Mouse (Mus musculus): ENCODE data around the gene 4933427I04Rik. TPM values are rescaled to one million over a fixed set of nuclear protein-coding genes. Genes with fewer than 3 reads are reported as not detected.

Gene 4933427I04Rik
- total and polyA plus RNA-seq, 3 experiments = not detected

DNA sequence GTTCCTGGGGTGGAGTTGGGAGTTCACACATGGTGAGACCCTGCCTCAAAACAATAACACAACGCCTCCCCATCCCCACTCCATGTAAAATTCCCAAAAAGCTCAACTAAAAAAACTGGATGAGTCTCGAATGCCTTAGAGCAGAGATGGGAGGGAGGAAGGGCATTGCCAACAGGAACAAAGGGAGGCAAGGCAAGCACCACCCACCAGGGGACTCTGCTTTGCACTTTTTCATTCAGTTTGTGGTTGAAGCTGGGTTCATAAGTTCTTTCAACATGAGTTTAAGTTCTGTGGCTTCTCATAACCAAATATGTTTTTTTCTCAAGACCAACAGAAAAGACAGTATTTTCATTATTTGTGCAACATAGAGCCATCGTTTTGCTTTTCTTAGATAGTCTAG, 44.0 kb downstream of the 4933427I04Rik start:
- H3K9me3 ChIP-seq (replicated peaks; ENCODE audit: low read length) = no peaks in the 10 kb centered on the region
- dilution Hi-C loops (cut with MboI; ENCODE audit: extremely low pct_ligation_motif_present, extremely low pct_unique_long_range_greater_than_20kb, low sequenced_read_pairs) = no loop called here
- no peak overlapping the region for H3K9ac ChIP-seq (ENCODE audit: insufficient read depth, low read depth)
- no peak overlapping the region for H3K27ac ChIP-seq (ENCODE audit: insufficient read depth, low read depth)
- H3K4me2 ChIP-seq (ENCODE audit: insufficient read depth, low read depth, poor library complexity, severe bottlenecking) = no peak overlapping the region
- H3K36me3 ChIP-seq (replicated peaks in 1 of 2; ENCODE audit: control insufficient read depth in 1 of 2, insufficient read depth in 1 of 2, low read length in 1 of 2) = peaks cover 0 to 13% of the 10 kb centered on the region in 2 experiments
- peaks cover 2% of the 10 kb centered on the region for H3K79me2 ChIP-seq (replicated peaks; ENCODE audit: control insufficient read depth, extremely low read depth, insufficient read depth, poor library complexity, severe bottlenecking)
- H3K27me3 ChIP-seq (replicated peaks) = no peaks in the 10 kb centered on the region
- H3K4me1 ChIP-seq (ENCODE audit: control insufficient read depth in 1 of 2, insufficient read depth in 2 of 2) = peaks cover 0 to 26% of the 10 kb centered on the region in 2 experiments; a peak in 3 of 4 replicates
- TF ChIP-seq BHLHE40 (IDR thresholded peaks at IDR 0.05; ENCODE audit: low read depth, low read length) (no peak), CTCF (conservative IDR thresholded peaks at IDR 0.05 in 1 of 2, IDR thresholded peaks at IDR 0.05 in 1 of 2; ENCODE audit: low read depth in 2 of 2, low read length in 2 of 2) (no peak), PAX5 (IDR thresholded peaks at IDR 0.05; ENCODE audit: low read length) (no peak), USF2 (conservative IDR thresholded peaks at IDR 0.05; ENCODE audit: low read depth, low read length) (no peak), USF1 (IDR thresholded peaks at IDR 0.05; ENCODE audit: low read depth, low read length) (no peak), POLR2A (IDR thresholded peaks at IDR 0.05; ENCODE audit: low read depth, low read length) (no peak), MAFK (IDR thresholded peaks at IDR 0.05; ENCODE audit: insufficient replicate concordance, low read length) (no peak), ZNF384 (IDR thresholded peaks at IDR 0.05; ENCODE audit: low read depth, low read length) (no peak), ZC3H11A (IDR thresholded peaks at IDR 0.05; ENCODE audit: low read depth, low read length) (no peak), CHD2 (IDR thresholded peaks at IDR 0.05; ENCODE audit: low read length) (no peak), HCFC1 (IDR thresholded peaks at IDR 0.05; ENCODE audit: low read depth, low read length) (no peak), TBP (conservative IDR thresholded peaks at IDR 0.05; ENCODE audit: low read depth, low read length) (no peak), MYC (IDR thresholded peaks at IDR 0.05; ENCODE audit: low read depth, low read length) (no peak), JUN (IDR thresholded peaks at IDR 0.05; ENCODE audit: insufficient read depth, low read depth, low read length) (no peak), IRF4 (IDR thresholded peaks at IDR 0.05; ENCODE audit: low read depth, low read length) (no peak), GABPA (IDR thresholded peaks at IDR 0.05; ENCODE audit: insufficient replicate concordance, low read depth, low read length) (no peak), NELFE (IDR thresholded peaks at IDR 0.05; ENCODE audit: low read depth, low read length) (no peak), KAT2A (IDR thresholded peaks at IDR 0.05; ENCODE audit: insufficient replicate concordance, low read length) (no peak)
- in situ Hi-C loops (cut with MboI; ENCODE audit: low pct_ligation_motif_present, low pct_unique_long_range_greater_than_20kb, low sequenced_read_pairs) = no loop called here
- no peak overlapping the region for H3K4me3 ChIP-seq (replicated peaks in 1 of 3; ENCODE audit: low read depth in 2 of 3, low read length in 2 of 3, poor library complexity in 1 of 3)
- DNase-seq (ENCODE audit: extremely low read depth) = peak; percentile 33

DNA sequence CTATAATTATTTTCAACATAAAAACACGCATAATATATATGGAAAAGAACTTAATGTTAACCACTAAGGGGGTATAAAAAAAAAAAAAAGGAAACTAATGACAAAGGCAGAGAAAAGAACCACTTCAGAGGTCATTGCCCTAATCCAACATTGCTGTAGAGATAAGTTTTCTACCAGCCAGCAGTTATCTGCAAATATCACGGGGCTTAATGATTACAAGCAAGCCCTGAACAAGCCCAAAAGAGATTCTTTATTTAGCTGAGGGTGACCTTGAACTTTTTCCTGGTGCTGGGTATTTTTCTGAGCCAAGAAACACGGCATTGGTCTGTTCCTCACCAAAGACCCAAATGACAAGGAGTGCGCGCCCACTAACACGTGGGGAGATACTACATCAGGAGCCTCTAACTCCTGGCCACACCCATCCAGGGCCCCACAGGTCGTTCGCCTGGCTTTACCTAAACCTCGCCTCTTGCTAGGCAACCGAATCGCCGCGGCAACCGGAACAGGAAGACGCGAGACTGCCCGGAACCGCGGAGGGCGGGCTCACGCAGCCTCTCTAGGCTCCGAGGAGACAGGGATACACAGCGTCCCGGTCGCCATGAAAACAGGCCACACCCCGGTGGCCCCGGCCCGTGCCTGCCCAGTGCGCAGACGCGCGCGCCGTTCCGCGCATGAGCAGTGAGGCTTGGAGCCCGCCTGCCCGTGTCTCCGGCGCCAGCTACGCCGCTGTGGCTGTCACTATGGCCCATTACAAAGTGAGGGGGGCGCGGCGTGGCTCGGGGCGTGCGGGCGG, 45.0 kb downstream of the 4933427I04Rik start, which contains the start of gene Mycbp:
TSS of gene Mycbp (plus strand) at position 500 of the 793 bp plus-strand sequence.
- DNase-seq (ENCODE audit: extremely low read depth) = peak; percentile 98
- Histone ChIP-seq H3K4me3 (replicated peaks in 1 of 3; ENCODE audit: low read depth in 2 of 3, low read length in 2 of 3, poor library complexity in 1 of 3) (peak within 1 kb of the TSS; percentile 47 to 87 (median 76)), H3K9me3 (replicated peaks; ENCODE audit: low read length) (no peaks in the 10 kb centered on the region), H3K9ac (ENCODE audit: insufficient read depth, low read depth) (peak within 1 kb of the TSS; percentile 68), H3K36me3 (replicated peaks in 1 of 2; ENCODE audit: control insufficient read depth in 1 of 2, insufficient read depth in 1 of 2, low read length in 1 of 2) (peaks cover 5 to 22% of the 10 kb centered on the region in 2 experiments), H3K4me1 (ENCODE audit: control insufficient read depth in 1 of 2, insufficient read depth in 2 of 2) (peaks cover 0 to 26% of the 10 kb centered on the region in 2 experiments; a peak in 3 of 4 replicates), H3K27me3 (replicated peaks) (no peaks in the 10 kb centered on the region), H3K79me2 (replicated peaks; ENCODE audit: control insufficient read depth, extremely low read depth, insufficient read depth, poor library complexity, severe bottlenecking) (peaks cover 10% of the 10 kb centered on the region), H3K27ac (ENCODE audit: insufficient read depth, low read depth) (no peak within 1 kb of the TSS; the same call in 1 of the 2 replicates), H3K4me2 (ENCODE audit: insufficient read depth, low read depth, poor library complexity, severe bottlenecking) (peak within 1 kb of the TSS; percentile 97)
- dilution Hi-C loops (cut with MboI; ENCODE audit: extremely low pct_ligation_motif_present, extremely low pct_unique_long_range_greater_than_20kb, low sequenced_read_pairs) (no loop called here), in situ Hi-C loops (cut with MboI; ENCODE audit: low pct_ligation_motif_present, low pct_unique_long_range_greater_than_20kb, low sequenced_read_pairs) (no loop called here)
- TF ChIP-seq NRF1 (IDR thresholded peaks at IDR 0.05; ENCODE audit: low read depth, low read length) (peak; percentile 98), POLR2A (IDR thresholded peaks at IDR 0.05; ENCODE audit: low read depth, low read length) (peak; percentile 73), TBP (conservative IDR thresholded peaks at IDR 0.05; ENCODE audit: low read depth, low read length) (peak; percentile 57; the same call in 1 of the 2 replicates), MAFK (IDR thresholded peaks at IDR 0.05; ENCODE audit: insufficient replicate concordance, low read length) (no peak), ELF1 (IDR thresholded peaks at IDR 0.05; ENCODE audit: low read depth, low read length) (peak; percentile 97), NELFE (IDR thresholded peaks at IDR 0.05; ENCODE audit: low read depth, low read length) (peak; percentile 54; the same call in 1 of the 2 replicates), MEF2A (IDR thresholded peaks at IDR 0.05; ENCODE audit: borderline replicate concordance, low read depth, low read length) (0 out of 2 replicates have a peak, but pooled peaks have one; percentile 58), RAD21 (IDR thresholded peaks at IDR 0.05; ENCODE audit: low read depth, low read length) (no peak), SIN3A (IDR thresholded peaks at IDR 0.05; ENCODE audit: low read length) (peak; percentile 96), HCFC1 (IDR thresholded peaks at IDR 0.05; ENCODE audit: low read depth, low read length) (peak; percentile 91), BHLHE40 (IDR thresholded peaks at IDR 0.05; ENCODE audit: low read depth, low read length) (peak; percentile 92), POLR2AphosphoS2 (IDR thresholded peaks at IDR 0.05; ENCODE audit: low read depth, low read length) (0 out of 2 replicates have a peak, but pooled peaks have one; percentile 23), GABPA (IDR thresholded peaks at IDR 0.05; ENCODE audit: insufficient replicate concordance, low read depth, low read length) (no peak; the same call in 1 of the 2 replicates), TCF12 (IDR thresholded peaks at IDR 0.05; ENCODE audit: low read depth, low read length) (peak; percentile 45; the same call in 1 of the 2 replicates), SMC3 (IDR thresholded peaks at IDR 0.05; ENCODE audit: low read depth, low read length) (no peak), ZKSCAN1 (IDR thresholded peaks at IDR 0.05; ENCODE audit: borderline replicate concordance, low read depth, low read length) (no peak), RCOR1 (conservative IDR thresholded peaks at IDR 0.05; ENCODE audit: low read depth, low read length) (no peak), CHD2 (IDR thresholded peaks at IDR 0.05; ENCODE audit: low read length) (no peak), JUN (IDR thresholded peaks at IDR 0.05; ENCODE audit: insufficient read depth, low read depth, low read length) (no peak), ZC3H11A (IDR thresholded peaks at IDR 0.05; ENCODE audit: low read depth, low read length) (no peak), IRF4 (IDR thresholded peaks at IDR 0.05; ENCODE audit: low read depth, low read length) (peak; percentile 44)
